Mouse (Mus musculus): ENCODE measurements at regions not wholly inside any gene's neighbourhood (a gene's known extent, or its start where the extent isn't known, plus 50 kb on each side); places are given as distances from the start of the nearest gene placed in this dataset.

DNA sequence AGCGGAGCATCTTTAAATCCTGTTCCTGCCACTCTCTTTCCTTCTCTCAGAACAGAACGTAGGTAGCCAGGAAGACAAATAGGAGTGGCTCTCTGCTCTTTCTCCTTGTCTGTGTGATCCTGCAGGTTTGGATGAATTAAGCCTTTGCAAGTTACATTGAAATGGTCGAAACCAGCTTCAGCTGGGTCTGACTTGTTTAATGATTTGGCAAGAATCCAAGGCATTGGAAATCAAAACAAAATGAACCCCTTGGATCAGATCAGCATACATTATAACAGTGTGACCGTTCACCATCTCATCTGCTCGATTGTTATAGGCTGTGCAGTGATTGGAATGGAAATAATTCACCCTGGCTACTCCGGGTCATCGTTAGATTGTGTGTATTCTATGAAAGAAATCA is 157.6 kb upstream of the Pmfbp1 start:
- no peak for TF ChIP-seq POLR2A (IDR thresholded peaks at IDR 0.05; ENCODE audit: borderline replicate concordance, extremely low read depth, low read depth, low read length)
- no peak for TF ChIP-seq CTCF (IDR thresholded peaks at IDR 0.05; ENCODE audit: insufficient read depth, low read length)

Measured in lung, adult 2 months (tissue).